Mouse (Mus musculus) left cerebral cortex, adult 11 months (tissue): Measurements from ENCODE around the gene Fam163b.

ENCODE experiments used
- DNase-seq: peaks from one replicate; pipeline ENCODE4 v3.0.0; 2022; ENCODE audit warnings: low spot score

The Fam163b gene

GRCm38 (mm10) chr2:27141950-27142693, at the start of gene Fam163b:
Fam163b (minus strand) TSS chr2:27142491.
- DNase-seq = no peak

GRCm38 (mm10) chr2:27189994-27190393, 47.7 kb upstream of the Fam163b start:
- no peak for DNase-seq

- no peak for DNase-seq
Measured at GRCm38 (mm10) chr2:27187531-27187930, 45.2 kb upstream of the Fam163b start.

- DNase-seq = no peak
Measured at GRCm38 (mm10) chr2:27183734-27184133, 41.4 kb upstream of the Fam163b start.

GRCm38 (mm10) chr2:27181907-27182306, 39.6 kb upstream of the Fam163b start:
- no peak for DNase-seq

GRCm38 (mm10) chr2:27179101-27179500, 36.8 kb upstream of the Fam163b start:
- DNase-seq = no peak

GRCm38 (mm10) chr2:27175696-27176267, 33.5 kb upstream of the Fam163b start:
- DNase-seq = no peak

GRCm38 (mm10) chr2:27174242-27174641, 32.0 kb upstream of the Fam163b start:
- DNase-seq = no peak

- no peak for DNase-seq
Measured at GRCm38 (mm10) chr2:27166999-27167398, 24.7 kb upstream of the Fam163b start.

- no peak for DNase-seq
Measured at GRCm38 (mm10) chr2:27166074-27166473, 23.8 kb upstream of the Fam163b start.

GRCm38 (mm10) chr2:27164796-27165590, 22.7 kb upstream of the Fam163b start, which contains the start of gene Dbh:
Dbh (plus strand) TSS chr2:27165233.
- DNase-seq = no peak

GRCm38 (mm10) chr2:27163851-27164250, 21.6 kb upstream of the Fam163b start:
- peak; percentile 53 for DNase-seq

GRCm38 (mm10) chr2:27162656-27163055, 20.4 kb upstream of the Fam163b start:
- no peak for DNase-seq

- DNase-seq = no peak
Measured at GRCm38 (mm10) chr2:27161526-27161925, 19.2 kb upstream of the Fam163b start.

GRCm38 (mm10) chr2:27156596-27156995, 14.3 kb upstream of the Fam163b start:
- DNase-seq = no peak

- no peak for DNase-seq
Measured at GRCm38 (mm10) chr2:27154466-27155185, 12.3 kb upstream of the Fam163b start.

GRCm38 (mm10) chr2:27149457-27149856, 7.2 kb upstream of the Fam163b start:
- DNase-seq = no peak

GRCm38 (mm10) chr2:27146840-27147239, 4.5 kb upstream of the Fam163b start:
- DNase-seq = no peak

- no peak for DNase-seq
Measured at GRCm38 (mm10) chr2:27144957-27145356, 2.7 kb upstream of the Fam163b start.

GRCm38 (mm10) chr2:27138356-27138755, 3.9 kb downstream of the Fam163b start:
- no peak for DNase-seq

GRCm38 (mm10) chr2:27136789-27137188, 5.5 kb downstream of the Fam163b start:
- DNase-seq = no peak

GRCm38 (mm10) chr2:27136336-27136735, 6.0 kb downstream of the Fam163b start:
- DNase-seq = no peak
